Mouse (Mus musculus) heart, postnatal 0 days (tissue): ENCODE measurements around the gene Kbtbd13. TPM values are rescaled to one million over a fixed set of nuclear protein-coding genes. Genes with fewer than 3 reads are reported as not detected.

ENCODE experiments used
- ATAC-seq: fragments of 200-750 bp; cut with Nextera tagmentation; 2 replicates; pipeline ENCODE4 v1.8.0; 2017; ENCODE audit warnings: low read depth, moderate number of reproducible peaks, moderate library complexity; ENCODE audit not compliant: insufficient read depth
- DNase-seq: peaks from one replicate; pipeline ENCODE4 v3.0.0-alpha.2; 2016; ENCODE audit warnings: low spot score
- H3K27ac ChIP-seq: fragments of 300-500 bp; sonication (generic); 2 replicates; pipeline ENCODE4 v1.5.1; 2014; ENCODE audit warnings: low read depth, mild to moderate bottlenecking
- H3K27me3 ChIP-seq: fragments of 300-500 bp; sonication (generic); 2 replicates; pipeline ENCODE4 v1.6.1; 2014; ENCODE audit warnings: low read length, mixed read lengths; ENCODE audit not compliant: control insufficient read depth, insufficient read depth
- H3K36me3 ChIP-seq: fragments of 300-500 bp; sonication (generic); replicated peaks from 2 replicates; pipeline ENCODE4 v1.6.1; 2014; ENCODE audit warnings: low read length, mixed read lengths; ENCODE audit not compliant: control insufficient read depth, insufficient read depth
- H3K4me1 ChIP-seq: fragments of 300-500 bp; sonication (generic); 2 replicates; pipeline ENCODE4 v1.6.1; 2014; ENCODE audit warnings: antibody characterized with exemption; ENCODE audit not compliant: control insufficient read depth, insufficient read depth
- H3K4me2 ChIP-seq: fragments of 300-500 bp; sonication (generic); 2 replicates; pipeline ENCODE4 v1.6.1; 2014; ENCODE audit warnings: low read depth, mild to moderate bottlenecking, low read length, moderate library complexity
- H3K4me3 ChIP-seq: fragments of 300-500 bp; sonication (generic); 2 replicates; pipeline ENCODE4 v1.5.1; 2014; ENCODE audit warnings: low read depth, low read length
- H3K9ac ChIP-seq: fragments of 300-500 bp; sonication (generic); replicated peaks from 2 replicates; pipeline ENCODE4 v1.6.1; 2014; ENCODE audit warnings: low read depth, low read length, mixed read lengths
- H3K9me3 ChIP-seq: fragments of 300-500 bp; sonication (generic); replicated peaks from 2 replicates; pipeline ENCODE4 v1.6.1; 2016; ENCODE audit warnings: low read length; ENCODE audit not compliant: control insufficient read depth
- CTCF ChIP-seq: IDR thresholded peaks from 2 replicates; pipeline ENCODE4 v1.5.1; 2016; ENCODE audit warnings: antibody characterized with exemption, control low read depth, low read depth
- EP300 ChIP-seq: IDR thresholded peaks from 2 replicates; pipeline ENCODE4 v1.6.1; 2016; ENCODE audit warnings: antibody characterized with exemption, low read depth
- WGBS: fragments of 180-500 bp; shearing (Covaris S2); extraction: QIAGEN DNeasy Blood & Tissue Kit; methylation state at CpG from one replicate; pipeline ENCODE4 v1.1.7; 2014; 5-methylcytosine and 5-hydroxymethylcytosine counted together
- polyA plus RNA-seq: library from polyadenylated mRNA; unstranded; fragments of >200 nt; fragmentation: Nextera tagmentation; extraction: Ambion mirVana; gene quantifications from 2 replicates; pipeline ENCODE4 v1.2.1, GENCODE M21; 2015
- total RNA-seq: library from RNA; depleted of rRNA; stranded (reverse); fragments of >200 nt; gene quantifications from 2 replicates; pipeline ENCODE4 v1.2.3, GENCODE M21; 2014; ENCODE audit warnings: low replicate concordance; rRNA removed

The Kbtbd13 gene
- total RNA-seq (1.1 and 1.2 TPM in 2 replicates), polyA plus RNA-seq (0.63 and 0.77 TPM in 2 replicates)

DNA sequence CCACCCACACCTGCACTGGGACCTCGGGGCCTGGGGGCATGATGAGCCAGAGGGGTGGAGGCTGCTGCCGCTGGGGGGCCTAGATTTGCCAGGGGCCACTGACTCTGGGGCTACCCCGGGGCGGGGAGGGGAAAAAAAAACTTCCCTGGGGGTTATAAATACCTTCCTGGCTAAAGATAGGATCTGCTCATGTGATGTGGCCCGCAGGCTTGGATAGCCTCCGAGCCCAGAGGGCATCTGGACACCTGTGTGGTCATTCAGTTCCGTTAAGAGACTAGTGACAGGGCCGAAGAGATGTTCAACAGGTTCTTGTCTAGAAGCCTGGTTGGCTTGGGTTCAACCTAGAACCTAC, at the start of gene Kbtbd13:
Kbtbd13 (minus strand) TSS at position 40 of the 352 bp plus-strand sequence.
- WGBS, result 24% methylated on average over 8 of the region's 8 CpGs

DNA sequence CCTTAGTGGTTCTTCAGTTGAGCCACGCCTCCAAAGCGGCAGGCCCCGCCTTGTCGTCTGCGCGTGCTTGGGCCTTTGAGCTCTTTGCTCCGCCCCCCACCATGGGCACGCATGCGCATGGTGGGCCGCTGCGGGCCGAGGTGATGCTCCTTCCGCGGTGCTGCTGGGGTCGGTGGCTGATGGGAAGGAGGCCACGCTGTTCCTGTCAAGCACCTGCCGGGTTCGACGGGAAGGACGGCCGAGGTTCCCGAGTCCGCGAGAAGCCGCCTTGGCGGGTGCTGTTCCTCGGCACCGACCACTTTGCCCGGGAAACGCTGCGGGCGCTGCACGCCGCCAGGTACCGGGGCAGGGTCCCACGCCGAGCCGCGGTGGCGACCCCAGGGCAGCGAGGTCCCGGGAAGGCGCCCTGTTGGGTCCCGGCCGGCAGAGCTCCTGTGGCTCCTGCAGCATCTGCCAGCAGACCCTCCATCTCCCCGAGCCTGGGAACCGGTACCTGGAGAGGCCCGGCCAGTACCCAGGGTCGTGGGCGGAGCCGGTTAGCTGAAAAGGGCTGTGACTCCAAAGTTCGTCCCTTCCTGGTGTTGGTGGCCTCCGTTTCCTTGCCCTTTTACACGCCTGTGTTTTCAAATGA, 44.3 kb upstream of the Kbtbd13 start, which contains the start of gene Mtfmt:
Mtfmt (plus strand) TSS at position 112 of the 631 bp plus-strand sequence.
- Histone ChIP-seq H3K4me3 (peak within 1 kb of the TSS; percentile 81), H3K9me3 (no peaks in the 10 kb centered on the region), H3K27me3 (no peaks in the 10 kb centered on the region), H3K4me2 (peak within 1 kb of the TSS; percentile 83), H3K9ac (peak within 1 kb of the TSS; percentile 59), H3K36me3 (peaks cover 14% of the 10 kb centered on the region), H3K4me1 (no peaks in the 10 kb centered on the region), H3K27ac (no peak within 1 kb of the TSS)
- TF ChIP-seq CTCF (no peak), EP300 (no peak)
- peak; percentile 92 for ATAC-seq
- under 1% methylated on average over 54 of the region's 54 CpGs for whole genome bisulfite sequencing
- DNase-seq, result peak; percentile 78

More for the DNA sequence above, at the start of gene Kbtbd13:
- H3K4me2 ChIP-seq, result peak within 1 kb of the TSS; percentile 75
- no peak for DNase-seq
- peaks cover 7% of the 10 kb centered on the region; the same call in 1 of the 2 replicates for H3K4me1 ChIP-seq
- peak within 1 kb of the TSS; percentile 48 for H3K4me3 ChIP-seq
- no peak; the same call in 1 of the 2 replicates for ATAC-seq
- H3K27ac ChIP-seq, result no peak within 1 kb of the TSS
- H3K9me3 ChIP-seq, result no peaks in the 10 kb centered on the region
- H3K9ac ChIP-seq, result peak within 1 kb of the TSS; percentile 42
- no peak for TF ChIP-seq CTCF
- no peak for TF ChIP-seq EP300
- H3K36me3 ChIP-seq, result no peaks in the 10 kb centered on the region
- H3K27me3 ChIP-seq, result peaks cover 18% of the 10 kb centered on the region

DNA sequence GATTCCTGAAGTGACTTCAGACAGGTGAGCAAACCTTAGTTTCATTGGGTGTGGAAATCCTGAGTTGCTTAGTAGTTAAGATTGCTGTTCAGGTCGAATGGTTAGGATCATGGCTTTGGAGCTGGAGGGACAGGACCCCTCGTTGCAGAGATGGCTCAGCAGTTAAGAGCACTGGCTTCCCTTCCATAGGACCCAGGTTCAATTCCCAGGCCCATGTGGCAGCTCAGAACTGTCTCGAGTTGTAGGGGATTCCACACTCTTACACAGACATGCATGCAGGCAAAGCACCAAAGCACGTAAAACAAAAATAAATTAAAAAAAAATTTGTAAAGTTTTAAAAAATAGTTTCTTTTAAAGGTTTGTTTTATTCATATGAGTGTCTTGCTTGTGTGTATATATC, 43.8 kb upstream of the Kbtbd13 start:
- no peak for TF ChIP-seq CTCF
- TF ChIP-seq EP300, result no peak
- Histone ChIP-seq H3K4me3 (peak overlapping the region; percentile 81; the same call in 1 of the 2 replicates), H3K27me3 (no peaks in the 10 kb centered on the region), H3K9me3 (no peaks in the 10 kb centered on the region), H3K4me2 (no peak overlapping the region), H3K36me3 (0 out of 2 replicates have a peak, but pooled peaks cover 9% of the 10 kb centered on the region), H3K4me1 (no peaks in the 10 kb centered on the region), H3K27ac (no peak overlapping the region), H3K9ac (no peak overlapping the region)
- ATAC-seq (no peak), DNase-seq (no peak)
- WGBS, result 66% methylated on average over 4 of the region's 4 CpGs

DNA sequence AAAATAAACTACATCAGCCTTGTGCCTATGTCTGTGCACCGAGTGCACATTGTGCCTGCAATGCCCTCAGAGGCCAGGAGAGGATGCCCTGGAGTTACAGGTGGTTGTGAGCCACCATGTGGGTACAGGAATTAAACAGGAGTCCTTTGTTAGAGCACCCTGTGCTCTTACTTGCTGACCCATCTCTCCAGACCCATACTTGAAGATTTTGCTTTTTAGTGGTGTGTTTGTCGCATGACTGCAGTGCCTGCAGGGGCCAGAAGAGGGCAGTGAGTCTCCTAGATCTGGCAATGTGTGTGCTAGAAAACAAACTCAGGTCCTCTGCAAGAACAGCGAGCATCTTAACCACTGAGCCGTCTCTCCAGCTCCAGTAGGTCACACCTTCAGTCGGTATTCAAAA, 42.7 kb upstream of the Kbtbd13 start:
- WGBS, result 63% methylated on average over 5 of the region's 5 CpGs
- DNase-seq (no peak), ATAC-seq (no peak)
- H3K9ac ChIP-seq, result no peak overlapping the region
- H3K4me3 ChIP-seq, result no peak overlapping the region
- H3K27ac ChIP-seq, result no peak overlapping the region
- TF ChIP-seq CTCF (peak; percentile 39; the same call in 1 of the 2 replicates), EP300 (no peak)
- no peaks in the 10 kb centered on the region for H3K4me1 ChIP-seq
- no peaks in the 10 kb centered on the region for H3K27me3 ChIP-seq
- no peak overlapping the region for H3K4me2 ChIP-seq
- 0 out of 2 replicates have a peak, but pooled peaks cover 9% of the 10 kb centered on the region for H3K36me3 ChIP-seq
- no peaks in the 10 kb centered on the region for H3K9me3 ChIP-seq

DNA sequence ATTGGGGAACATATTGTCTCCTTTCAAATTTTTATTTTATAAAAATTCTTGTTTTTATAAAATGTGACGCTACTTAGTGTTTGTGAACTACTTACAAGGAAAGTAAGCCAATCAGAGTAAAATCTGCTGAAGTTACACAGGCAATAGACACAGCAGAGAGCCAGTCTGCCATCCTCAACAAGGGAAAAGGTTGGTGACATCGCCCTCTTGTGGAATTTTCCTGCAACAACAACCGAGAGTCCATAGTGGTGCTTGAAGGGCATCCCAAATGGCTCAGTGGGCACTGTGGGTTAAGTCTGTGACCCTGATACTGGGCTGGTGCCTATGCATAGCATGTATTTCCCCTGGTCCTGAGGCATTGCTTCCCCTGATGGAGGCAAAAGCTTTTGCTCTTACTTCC, 40.8 kb upstream of the Kbtbd13 start:
- TF ChIP-seq EP300 (no peak), CTCF (peak; percentile 90)
- no peak overlapping the region for H3K4me3 ChIP-seq
- DNase-seq (peak; percentile 63), ATAC-seq (peak; percentile 50; the same call in 1 of the 2 replicates)
- 0% methylated on average over 3 of the region's 3 CpGs for WGBS
- H3K36me3 ChIP-seq, result no peaks in the 10 kb centered on the region
- H3K27ac ChIP-seq, result no peak overlapping the region
- no peaks in the 10 kb centered on the region for H3K9me3 ChIP-seq
- H3K9ac ChIP-seq, result no peak overlapping the region
- H3K27me3 ChIP-seq, result no peaks in the 10 kb centered on the region
- no peaks in the 10 kb centered on the region for H3K4me1 ChIP-seq
- no peak overlapping the region for H3K4me2 ChIP-seq

GRCm38 (mm10) chr9:65430921-65431320, 39.5 kb upstream of the Kbtbd13 start:
- DNase-seq (no peak), ATAC-seq (no peak)
- Histone ChIP-seq H3K36me3 (no peaks in the 10 kb centered on the region), H3K4me2 (no peak overlapping the region), H3K9me3 (no peaks in the 10 kb centered on the region), H3K27me3 (no peaks in the 10 kb centered on the region), H3K4me3 (no peak overlapping the region), H3K9ac (no peak overlapping the region), H3K4me1 (no peaks in the 10 kb centered on the region), H3K27ac (no peak overlapping the region)
- TF ChIP-seq EP300 (no peak), CTCF (no peak)
- 84% methylated on average over 5 of the region's 5 CpGs for WGBS
